Mouse (Mus musculus) CD4-positive helper T cell, adult 2 months (primary cell): ENCODE measurements around the gene Cspg5.

Source experiments
- DNase-seq: peaks from one replicate; pipeline ENCODE4 v3.0.0-alpha.2; 2012; ENCODE audit warnings: low read depth, missing footprints, low spot score

The Cspg5 gene

DNA sequence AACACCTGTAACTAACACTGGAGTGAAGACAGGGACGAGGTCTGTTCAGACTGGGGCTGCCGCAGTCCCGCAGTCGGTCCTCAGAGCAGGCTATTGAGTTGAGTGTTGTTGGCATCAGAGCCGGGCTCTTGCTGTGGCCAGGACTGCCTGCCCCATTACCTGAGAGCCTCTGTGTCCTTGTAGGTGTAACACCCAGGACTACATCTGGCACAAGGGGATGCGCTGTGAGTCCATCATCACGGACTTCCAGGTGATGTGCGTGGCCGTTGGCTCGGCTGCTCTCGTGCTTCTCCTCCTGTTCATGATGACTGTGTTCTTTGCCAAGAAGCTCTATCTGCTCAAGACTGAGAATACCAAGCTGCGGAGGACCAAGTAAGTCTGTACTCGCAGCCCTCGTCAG is 7.2 kb downstream of the Cspg5 start:
- no peak for DNase-seq

DNA sequence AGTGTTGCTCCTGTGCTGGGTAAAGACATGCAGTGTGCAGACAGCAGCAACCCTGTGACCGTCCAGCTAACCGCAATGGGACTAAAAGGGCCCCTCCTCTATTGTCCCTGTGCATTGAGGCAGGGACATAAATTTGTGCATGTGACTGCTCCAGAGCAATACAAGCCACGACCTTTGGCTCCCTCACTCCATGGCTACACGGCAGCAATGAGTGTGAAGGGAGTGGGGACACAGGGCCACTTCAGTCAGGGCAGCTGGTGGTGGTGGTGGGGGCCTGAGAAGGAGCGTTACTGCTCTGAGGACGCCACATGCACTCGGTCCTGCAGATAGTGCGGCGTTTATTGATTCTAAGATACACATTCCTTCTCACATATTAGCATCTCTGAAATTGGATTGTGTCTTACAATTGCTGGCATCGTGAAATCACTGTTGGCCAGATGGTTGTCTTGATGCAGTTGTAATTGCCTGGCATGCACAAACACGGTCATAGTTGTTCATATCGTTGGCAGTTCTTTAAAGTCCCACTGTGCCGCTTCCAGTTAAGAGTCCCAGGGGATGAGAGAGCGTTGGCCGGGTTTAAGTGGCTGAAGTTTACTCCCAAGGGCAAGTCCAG is 11.9 kb downstream of the Cspg5 start:
- no peak for DNase-seq

DNA sequence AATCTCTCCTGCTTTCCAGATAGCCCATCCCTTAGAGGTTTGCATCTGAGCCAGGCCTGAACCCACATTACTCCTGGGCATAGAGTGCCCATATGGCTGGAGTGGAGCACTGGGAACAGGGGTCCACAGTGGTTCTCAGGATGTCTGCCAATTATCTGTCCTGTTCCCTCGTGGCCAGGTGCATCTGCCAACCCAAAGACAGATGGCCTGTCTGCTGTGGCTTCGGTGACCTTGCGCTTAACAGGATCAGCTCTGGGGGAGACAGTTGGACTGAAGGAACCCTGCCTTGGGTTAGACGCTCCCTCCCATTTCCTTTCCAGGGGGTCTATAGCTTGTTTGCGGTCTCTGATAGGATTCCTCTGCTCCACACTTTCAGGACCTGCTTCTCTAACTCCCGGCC is 15.1 kb downstream of the Cspg5 start:
- no peak for DNase-seq

DNA sequence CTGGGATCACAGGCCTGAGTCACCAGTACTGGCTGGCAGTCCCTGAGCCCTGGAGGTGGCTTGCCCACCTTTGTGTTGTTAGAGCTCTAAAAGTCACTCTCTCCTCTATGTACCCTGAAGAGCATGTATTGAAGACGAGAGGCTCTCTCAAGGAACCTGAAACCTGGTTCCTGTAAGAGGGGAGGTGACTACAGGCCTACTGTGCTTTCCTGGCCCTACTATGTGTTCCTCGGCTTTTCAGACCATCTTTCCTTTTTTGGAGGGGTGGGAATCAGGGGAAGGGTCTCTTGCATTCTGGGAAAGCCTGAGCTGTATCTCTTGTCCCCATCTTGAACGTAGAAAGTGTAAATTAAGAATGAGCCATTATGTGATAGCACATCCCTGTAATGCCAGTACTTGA is 15.5 kb downstream of the Cspg5 start:
- DNase-seq, result no peak

DNA sequence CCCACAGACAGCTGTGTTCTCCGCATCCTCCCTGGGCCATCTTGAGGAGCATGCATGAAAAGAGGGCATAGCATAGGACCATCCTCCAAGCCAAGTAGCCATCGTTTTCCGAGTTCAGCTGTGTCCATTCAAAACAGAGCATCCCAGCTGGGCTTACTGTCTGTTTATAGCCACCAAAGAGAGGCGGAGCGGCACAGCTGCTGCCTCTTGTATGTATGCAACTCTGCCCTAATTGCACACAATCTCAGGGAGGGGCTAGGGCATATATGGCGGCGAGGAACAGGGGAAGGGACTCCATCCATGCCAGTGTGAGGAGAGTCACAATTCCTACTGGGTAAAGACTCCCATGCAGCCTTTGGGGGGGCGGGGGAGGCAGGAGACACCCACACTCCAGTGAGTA is 19.6 kb downstream of the Cspg5 start:
- no peak for DNase-seq

DNA sequence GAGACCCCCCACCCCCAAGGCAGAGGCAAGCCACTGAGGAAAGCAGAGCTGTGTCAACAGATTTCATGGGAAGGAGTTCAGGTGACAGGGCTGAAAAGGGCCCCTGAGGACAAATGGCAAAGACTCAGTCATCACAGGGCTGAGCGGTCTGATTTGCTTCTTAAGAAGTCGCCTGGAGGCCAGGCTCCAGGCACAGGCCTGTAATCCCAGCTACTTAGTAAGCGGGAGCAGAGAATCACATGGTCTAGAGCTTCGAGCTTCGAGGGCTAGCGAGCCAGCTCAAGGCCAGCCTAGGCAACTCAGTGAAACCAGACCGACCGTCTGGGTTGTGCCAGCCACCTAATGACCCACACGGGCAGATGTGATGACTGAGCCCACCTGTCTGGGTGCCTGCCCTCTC is 21.4 kb downstream of the Cspg5 start:
- no peak for DNase-seq

DNA sequence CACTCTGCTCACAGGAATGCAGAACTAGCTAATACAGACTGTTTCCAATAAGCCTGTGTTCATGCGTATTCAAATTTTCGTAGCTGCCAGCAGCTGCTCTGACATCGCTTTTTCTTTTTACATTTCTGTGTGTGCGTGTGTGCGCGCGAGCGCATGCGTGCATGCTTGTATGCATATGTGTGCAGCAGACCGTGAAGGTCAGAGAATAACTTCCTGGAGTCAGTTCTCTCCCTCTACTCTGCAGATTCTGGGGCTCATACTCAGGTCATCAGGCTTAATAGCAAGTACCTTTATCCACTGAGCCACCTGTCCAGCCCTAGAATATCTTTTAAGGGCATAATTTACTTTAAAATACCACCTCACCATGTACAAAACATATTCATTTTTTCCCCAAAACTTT is 24.8 kb downstream of the Cspg5 start:
- no peak for DNase-seq

DNA sequence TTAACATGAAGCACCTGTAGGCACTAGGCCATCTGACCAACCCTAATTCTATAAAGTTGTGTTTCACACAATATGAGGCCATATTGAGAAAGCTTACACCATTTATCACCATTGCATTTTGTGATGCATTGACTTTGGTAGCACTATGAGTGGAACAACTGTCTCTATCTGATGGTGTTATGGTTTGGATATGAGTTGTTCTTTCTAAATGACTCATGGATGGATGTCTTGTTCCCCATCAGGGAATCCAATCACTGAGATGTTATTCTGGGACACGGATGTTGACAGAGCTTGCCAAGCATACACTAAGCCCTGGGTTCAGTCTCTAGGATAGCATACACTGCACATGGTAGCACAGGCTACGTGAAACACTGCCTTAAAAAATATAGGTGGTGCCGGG is 28.7 kb downstream of the Cspg5 start:
- peak; percentile 29 for DNase-seq

DNA sequence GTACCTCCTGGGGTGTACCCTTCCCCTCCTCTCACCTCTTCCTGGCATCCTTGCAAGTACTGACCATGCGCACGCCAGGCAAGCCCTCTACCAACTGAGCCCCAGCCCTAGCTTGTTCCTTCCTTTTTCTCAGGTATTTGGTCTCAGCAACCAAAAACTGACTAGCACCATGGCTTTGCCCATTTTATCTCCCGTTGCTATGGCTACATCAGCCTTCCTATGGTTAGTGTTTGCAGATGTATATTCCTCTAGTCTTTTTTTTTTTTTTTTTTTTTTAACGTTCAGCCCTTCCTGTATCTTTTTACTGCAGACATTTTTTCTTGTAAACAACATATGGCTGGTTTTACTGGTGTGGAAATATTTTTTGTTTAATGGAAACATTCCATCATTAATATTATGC is 29.9 kb downstream of the Cspg5 start:
- DNase-seq, result no peak

DNA sequence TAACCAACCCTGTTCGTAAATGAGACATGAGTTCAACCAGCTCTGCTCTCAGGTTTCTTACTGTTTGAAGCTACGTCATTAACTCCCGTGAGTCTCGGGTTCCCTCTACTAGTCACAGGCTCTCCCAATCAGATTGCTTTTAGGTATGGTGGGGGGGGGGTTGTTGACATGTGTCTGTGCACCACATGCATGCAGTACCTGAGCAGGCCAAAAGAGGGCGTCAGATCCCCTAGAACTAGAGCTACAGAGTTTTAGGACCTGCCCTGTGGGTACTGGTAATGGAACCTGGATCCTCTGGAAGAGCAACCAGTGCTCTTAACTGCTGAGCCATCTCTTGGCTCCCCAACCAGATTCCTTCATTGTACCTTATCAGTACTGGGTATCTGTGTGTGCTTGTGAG is 32.3 kb downstream of the Cspg5 start:
- no peak for DNase-seq

DNA sequence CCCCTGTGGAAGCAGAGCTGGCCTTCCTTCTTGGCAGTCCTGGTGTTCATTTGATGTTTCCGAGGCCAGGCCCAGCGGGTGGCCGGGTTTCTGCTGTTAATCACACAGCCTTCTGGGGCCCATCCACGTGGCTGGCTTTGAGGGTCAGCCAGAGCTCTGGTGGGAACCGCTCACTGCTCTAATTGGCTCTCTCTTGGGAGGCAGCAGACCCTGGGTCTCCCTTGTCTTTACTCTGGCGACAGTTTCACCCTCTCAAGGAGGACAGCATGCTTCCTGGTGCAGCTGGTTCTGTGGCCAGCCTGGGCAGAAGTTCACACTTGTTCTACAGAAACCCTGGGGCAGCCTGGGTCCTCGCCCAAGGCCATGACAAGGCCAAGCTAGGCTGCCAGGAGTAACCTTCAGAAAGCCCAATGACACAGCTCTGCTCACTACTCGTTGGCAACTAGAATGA is 33.9 kb downstream of the Cspg5 start:
- no peak for DNase-seq

DNA sequence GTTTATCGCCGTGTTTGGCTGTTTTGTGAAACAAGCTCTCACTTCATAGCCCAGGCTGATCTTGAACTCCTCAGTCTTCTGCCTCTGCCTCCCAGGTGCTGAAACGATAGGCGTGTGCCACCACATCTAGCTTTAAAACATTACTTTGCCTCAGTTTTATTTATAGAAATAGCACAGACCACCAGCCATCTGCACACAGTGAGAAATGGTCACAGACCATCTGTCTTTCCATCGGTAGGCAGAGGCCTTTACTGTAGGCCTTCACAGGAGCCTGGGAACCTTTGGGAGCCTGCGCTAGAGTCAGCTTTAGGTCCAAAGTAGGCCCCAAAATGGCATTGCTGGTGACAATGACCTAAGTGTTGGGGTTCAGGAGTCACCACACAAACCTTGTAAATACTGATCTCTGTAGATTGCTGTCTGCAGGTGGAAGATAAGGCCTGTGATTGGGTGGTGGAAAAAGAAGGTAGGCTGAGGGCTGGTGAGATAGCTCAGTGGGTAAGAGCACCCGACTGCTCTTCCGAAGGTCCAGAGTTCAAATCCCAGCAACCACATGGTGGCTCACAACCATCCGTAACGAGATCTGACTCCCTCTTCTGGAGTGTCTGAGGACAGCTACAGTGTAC is 40.6 kb downstream of the Cspg5 start:
- DNase-seq, result no peak

DNA sequence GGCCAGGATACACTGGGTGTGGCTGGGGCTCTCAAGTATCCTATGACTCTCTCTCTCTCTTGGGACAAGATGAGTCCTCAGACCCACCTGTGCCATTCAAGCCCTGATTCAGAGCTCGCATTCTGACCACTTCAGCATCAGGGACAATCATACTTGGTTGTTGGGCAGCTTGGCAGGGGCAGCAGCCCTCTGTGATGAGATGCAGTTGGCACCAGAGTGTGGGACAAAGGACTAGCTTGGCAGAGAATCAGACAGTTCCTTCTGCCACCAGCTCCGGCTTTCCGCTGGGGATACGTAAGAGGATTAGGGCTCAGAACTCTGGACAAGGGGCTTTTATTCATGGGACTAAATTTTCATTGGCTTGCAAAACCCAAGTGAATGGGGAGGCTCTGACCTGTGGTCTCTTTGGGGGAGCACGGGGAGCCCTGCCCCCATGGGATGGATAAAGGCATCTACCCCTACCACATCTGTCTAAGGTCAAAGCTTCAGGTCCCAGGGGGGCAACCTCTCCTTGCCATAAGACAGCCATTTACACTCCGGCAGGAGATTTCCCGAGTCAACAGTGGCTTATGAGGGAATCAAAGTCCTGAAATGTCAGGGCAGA is 43.8 kb downstream of the Cspg5 start:
- DNase-seq, result no peak

DNA sequence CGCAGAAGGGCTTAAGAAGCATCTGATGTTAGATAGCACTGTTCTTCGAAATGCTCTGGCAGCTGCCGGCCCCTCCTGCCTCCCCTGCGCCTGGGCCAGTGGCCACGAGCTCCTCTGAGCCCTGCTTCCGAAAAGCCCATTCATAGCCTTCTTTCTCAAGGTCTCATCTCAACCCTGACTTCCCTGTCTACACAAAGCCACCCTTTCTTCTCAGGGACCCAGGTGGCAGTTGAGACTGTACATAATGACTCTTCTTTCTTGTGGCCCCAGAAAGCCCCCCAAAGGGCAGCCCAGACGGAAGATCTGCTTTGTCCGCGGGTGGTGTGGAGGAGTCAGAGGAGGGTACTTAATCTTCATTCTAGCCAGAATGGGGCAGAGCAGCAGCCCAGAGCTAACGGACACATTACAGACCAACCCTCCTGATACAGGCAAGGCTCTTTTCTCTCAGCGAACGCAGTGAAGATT is 49.7 kb downstream of the Cspg5 start:
- DNase-seq, result no peak

DNA sequence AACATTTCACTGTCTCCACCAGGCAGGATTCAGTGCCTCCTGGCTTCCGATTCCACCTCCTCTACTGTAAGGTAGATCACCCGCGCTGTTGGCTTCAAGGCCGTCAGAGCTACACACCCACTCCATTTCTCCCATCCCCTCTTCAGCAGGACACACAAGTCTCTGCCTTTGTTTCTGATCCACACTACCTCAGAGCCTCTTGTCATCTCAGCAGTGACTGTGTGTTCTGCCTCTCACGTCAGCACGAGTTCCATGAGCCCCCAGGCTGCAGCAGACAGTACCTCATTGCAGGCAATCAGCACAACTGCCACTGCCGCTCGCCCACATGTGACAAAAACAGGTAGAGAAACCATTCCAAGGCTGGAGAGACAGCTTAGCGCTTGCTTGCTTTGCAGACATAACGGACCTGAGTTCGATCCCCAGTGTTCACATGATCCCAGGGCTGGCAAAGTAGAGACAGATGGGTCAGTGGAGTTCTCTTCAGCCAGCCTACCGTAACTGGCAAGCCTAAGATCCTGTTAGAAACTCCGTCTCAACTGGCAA is 50.4 kb downstream of the Cspg5 start:
- DNase-seq, result no peak

DNA sequence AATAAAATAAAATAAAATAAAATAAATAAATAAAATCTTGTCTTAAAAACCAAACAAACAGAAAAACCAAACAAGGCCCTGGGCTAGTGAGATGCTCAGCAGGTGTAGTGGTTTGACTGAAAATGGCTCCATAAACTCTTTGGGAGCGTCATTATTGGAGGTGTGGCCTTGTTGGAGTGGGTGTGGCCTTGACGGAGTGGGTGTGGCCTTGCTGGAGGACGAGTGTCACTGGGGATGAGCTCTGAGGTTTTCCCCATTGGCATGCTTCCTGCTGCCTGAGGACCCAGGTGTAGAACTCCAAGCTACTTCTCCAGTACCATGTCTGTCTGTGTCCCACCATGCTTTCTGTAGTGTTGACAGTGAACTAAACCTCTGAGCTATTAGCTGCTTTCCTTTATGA is 51.2 kb downstream of the Cspg5 start:
- DNase-seq, result no peak

DNA sequence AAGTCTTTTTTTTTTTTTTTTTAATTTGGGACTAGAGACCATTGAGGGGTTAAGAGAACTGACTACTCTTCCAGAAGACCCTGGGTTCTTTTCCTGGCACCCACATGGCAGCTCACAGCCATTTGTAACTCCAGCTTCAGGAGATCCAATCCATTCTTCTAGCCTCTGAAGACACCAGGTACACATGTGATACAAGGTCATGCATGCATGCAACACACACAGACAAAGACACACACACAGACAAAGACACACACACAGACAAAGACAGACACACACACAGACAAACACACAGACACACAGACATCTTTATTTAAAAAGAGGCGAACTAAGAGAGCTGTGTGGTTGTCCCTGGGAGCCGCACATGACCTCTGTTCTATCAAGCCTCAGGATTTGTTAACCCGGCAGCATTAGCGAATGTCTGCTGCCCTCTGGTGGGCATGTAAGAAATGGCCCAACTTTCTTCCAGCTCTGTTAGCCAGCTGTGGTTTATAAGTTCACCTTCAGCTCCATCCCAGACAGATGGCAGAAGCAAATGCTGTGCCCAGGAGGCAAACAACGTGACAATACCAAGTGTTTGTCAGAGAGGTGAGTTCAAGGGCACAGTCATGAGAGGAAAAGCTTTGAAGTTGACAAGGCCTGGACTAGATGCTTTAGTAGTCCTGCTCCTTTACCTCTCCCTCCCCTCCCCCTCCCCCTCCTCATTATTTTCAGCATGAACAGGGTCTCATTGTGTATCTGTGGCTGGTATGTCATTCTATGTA is 53.5 kb downstream of the Cspg5 start:
- peak; percentile 78 for DNase-seq

DNA sequence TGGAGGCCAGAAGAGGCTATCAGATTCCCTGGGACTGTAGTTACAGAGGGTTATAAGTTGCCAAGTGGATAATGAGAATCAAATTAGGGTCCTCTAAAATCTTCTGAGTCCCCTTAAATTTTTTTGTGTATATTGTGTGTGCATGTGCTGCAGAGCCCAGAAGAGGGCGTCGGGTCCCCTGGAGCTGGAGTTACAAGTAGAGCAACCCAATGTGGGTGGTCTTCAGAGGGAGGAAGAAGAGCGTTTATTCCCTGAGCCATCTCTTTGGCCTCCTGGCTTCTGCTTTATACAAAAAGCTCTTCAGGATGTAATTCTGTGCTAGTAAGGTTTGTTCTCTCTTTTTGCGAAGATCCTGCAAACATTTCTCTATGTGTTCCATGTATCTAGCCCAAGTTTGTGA is 60.9 kb downstream of the Cspg5 start:
- no peak for DNase-seq

DNA sequence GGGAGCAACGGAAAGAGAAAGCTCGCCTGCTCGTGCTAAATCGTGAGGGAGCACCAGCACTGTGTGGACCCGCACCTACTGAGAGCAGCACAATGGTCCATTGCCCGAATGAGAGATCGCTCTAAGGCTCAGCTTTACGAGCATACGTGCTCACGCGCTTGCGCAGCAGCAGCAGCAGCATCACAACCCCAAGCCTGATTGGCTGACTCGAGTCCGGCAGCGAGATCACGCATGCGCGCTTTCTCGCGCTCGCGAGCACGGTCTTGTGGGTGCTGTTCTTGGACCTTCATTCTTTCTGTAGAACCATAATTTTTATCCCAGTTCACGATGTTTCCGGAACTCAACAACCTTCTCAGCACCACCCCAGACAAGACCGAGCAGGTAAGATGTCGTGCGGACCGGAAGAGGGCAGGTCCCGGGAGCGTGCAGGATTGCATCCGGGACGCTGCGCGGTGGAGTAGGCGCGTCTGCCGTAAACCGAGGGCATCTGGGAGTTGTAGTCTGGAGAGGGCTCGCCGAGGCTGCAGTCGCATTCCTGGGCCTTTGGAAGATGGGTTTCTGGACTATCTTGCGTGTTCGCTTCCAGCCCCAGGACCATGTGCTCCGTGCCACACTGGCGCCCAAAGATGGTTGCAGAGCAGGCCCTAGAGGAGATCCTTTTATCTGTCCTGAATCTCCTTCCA is 61.5 kb downstream of the Cspg5 start, which contains the start of gene Elp6:
TSS of gene Elp6 (plus strand) at position 205 of the 683 bp plus-strand sequence.
- DNase-seq, result peak; percentile 95

DNA sequence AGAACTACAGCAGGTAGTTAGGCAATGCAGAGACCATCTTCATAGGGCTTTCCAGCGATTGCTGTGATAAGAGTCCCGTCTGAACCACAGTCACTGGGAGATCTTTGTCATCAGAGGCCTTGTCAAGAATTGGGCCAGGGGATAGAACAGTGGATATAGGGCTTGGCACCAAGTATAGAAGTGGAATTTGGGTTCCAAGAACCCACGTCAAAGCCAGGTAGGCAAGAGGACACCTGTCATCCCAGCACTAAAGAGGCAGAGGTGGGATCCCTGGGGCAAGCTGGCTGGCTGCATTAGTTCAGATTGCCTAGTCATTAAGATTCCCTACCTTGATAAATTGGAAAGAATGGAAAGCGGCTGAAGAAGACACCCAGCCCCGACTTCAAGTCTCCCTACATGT is 62.8 kb downstream of the Cspg5 start:
- DNase-seq, result no peak
